Mouse (Mus musculus) midbrain, embryonic 12.5 days (tissue): ENCODE data around the gene Cfap157. TPM values are rescaled to one million over a fixed set of nuclear protein-coding genes. Genes with fewer than 3 reads are reported as not detected.

Experiments used
- ATAC-seq: fragments of 200-750 bp; cut with Nextera tagmentation; 2 replicates; pipeline ENCODE4 v1.8.0; 2017; ENCODE audit warnings: low read depth, moderate TSS enrichment, moderate library complexity; ENCODE audit not compliant: low FRiP score
- H3K27ac ChIP-seq: fragments of 300-500 bp; sonication (generic); replicated peaks from 2 replicates; pipeline ENCODE4 v1.5.1; 2016; ENCODE audit warnings: mild to moderate bottlenecking
- H3K27me3 ChIP-seq: fragments of 300-500 bp; sonication (generic); 2 replicates; pipeline ENCODE4 v1.6.1; 2016; ENCODE audit warnings: mild to moderate bottlenecking
- H3K36me3 ChIP-seq: fragments of 300-500 bp; sonication (generic); 2 replicates; pipeline ENCODE4 v1.6.1; 2016
- H3K4me1 ChIP-seq: fragments of 300-500 bp; sonication (generic); 2 replicates; pipeline ENCODE4 v1.6.1; 2016
- H3K4me2 ChIP-seq: fragments of 300-500 bp; sonication (generic); replicated peaks from 2 replicates; pipeline ENCODE4 v1.6.1; 2016; ENCODE audit warnings: mild to moderate bottlenecking, moderate library complexity
- H3K4me3 ChIP-seq: fragments of 300-500 bp; sonication (generic); 2 replicates; pipeline ENCODE4 v1.5.1; 2016; ENCODE audit warnings: mild to moderate bottlenecking
- H3K9ac ChIP-seq: fragments of 300-500 bp; sonication (generic); replicated peaks from 2 replicates; pipeline ENCODE4 v1.6.1; 2016; ENCODE audit warnings: mild to moderate bottlenecking, moderate library complexity
- H3K9me3 ChIP-seq: fragments of 300-500 bp; sonication (generic); 2 replicates; pipeline ENCODE4 v1.6.1; 2016; ENCODE audit warnings: mild to moderate bottlenecking
- WGBS: fragments of 180-500 bp; shearing (Covaris S2); methylation state at CpG from one replicate; pipeline ENCODE4 v1.1.7; 2016; 5-methylcytosine and 5-hydroxymethylcytosine counted together
- polyA plus RNA-seq: library from polyadenylated mRNA; unstranded; fragments of >200 nt; fragmentation: Nextera tagmentation; extraction: Ambion mirVana; gene quantifications from 2 replicates; pipeline ENCODE4 v1.2.1, GENCODE M21; 2016

Gene Cfap157
- polyA plus RNA-seq, 1 experiment from 2014 or later = 0.64 TPM

GRCm38 (mm10) chr2:32761361-32761760 is 22.9 kb downstream of the Cfap157 start:
- no peak overlapping the region for H3K4me3 ChIP-seq
- H3K27ac ChIP-seq = no peak overlapping the region
- no peak for ATAC-seq
- WGBS = 91% methylated on average over 14 of the region's 14 CpGs
- no peak overlapping the region for H3K9ac ChIP-seq
- no peaks in the 10 kb centered on the region; the same call in 1 of the 2 replicates for H3K27me3 ChIP-seq
- H3K4me2 ChIP-seq = no peak overlapping the region
- peaks cover 9% of the 10 kb centered on the region for H3K4me1 ChIP-seq
- peaks cover 29% of the 10 kb centered on the region for H3K36me3 ChIP-seq
- H3K9me3 ChIP-seq = no peaks in the 10 kb centered on the region

- Histone ChIP-seq H3K27ac (no peak overlapping the region), H3K4me2 (no peak overlapping the region), H3K27me3 (no peaks in the 10 kb centered on the region; the same call in 1 of the 2 replicates), H3K9ac (0 out of 2 replicates have a peak overlapping the region, but pooled peaks have one; percentile 15), H3K4me3 (no peak overlapping the region), H3K9me3 (no peaks in the 10 kb centered on the region), H3K4me1 (peaks cover 9% of the 10 kb centered on the region), H3K36me3 (peaks cover 40% of the 10 kb centered on the region)
- 90% methylated on average over 2 of the region's 2 CpGs for WGBS
- no peak for ATAC-seq
These were observed 25.2 kb downstream of the Cfap157 start for GRCm38 (mm10) chr2:32759001-32759400.

GRCm38 (mm10) chr2:32758503-32758902 is 25.7 kb downstream of the Cfap157 start:
- WGBS = 80% methylated on average over 8 of the region's 8 CpGs
- no peak overlapping the region for H3K4me2 ChIP-seq
- no peak for ATAC-seq
- no peaks in the 10 kb centered on the region for H3K9me3 ChIP-seq
- H3K4me1 ChIP-seq = peaks cover 9% of the 10 kb centered on the region
- peaks cover 1% of the 10 kb centered on the region; the same call in 1 of the 2 replicates for H3K27me3 ChIP-seq
- peaks cover 43% of the 10 kb centered on the region for H3K36me3 ChIP-seq
- H3K4me3 ChIP-seq = no peak overlapping the region
- no peak overlapping the region for H3K27ac ChIP-seq
- H3K9ac ChIP-seq = 0 out of 2 replicates have a peak overlapping the region, but pooled peaks have one; percentile 15

- Histone ChIP-seq H3K4me2 (peak within 1 kb of the TSS; percentile 56), H3K9ac (peak within 1 kb of the TSS; percentile 77), H3K36me3 (peaks cover 46% of the 10 kb centered on the region), H3K27me3 (peaks cover 14% of the 10 kb centered on the region), H3K9me3 (no peaks in the 10 kb centered on the region), H3K4me1 (peaks cover 10% of the 10 kb centered on the region), H3K4me3 (peak within 1 kb of the TSS; percentile 69), H3K27ac (peak within 1 kb of the TSS; percentile 87)
- peak; percentile 91 for ATAC-seq
- under 1% methylated on average over 66 of the region's 66 CpGs for WGBS
These were observed 27.0 kb downstream of the Cfap157 start, which contains the start of gene Tor2a for GRCm38 (mm10) chr2:32757056-32757845. Gene Tor2a (plus strand): TSS chr2:32757234.

GRCm38 (mm10) chr2:32756674-32757055 is 27.6 kb downstream of the Cfap157 start:
- H3K4me3 ChIP-seq = peak overlapping the region; percentile 69
- H3K9me3 ChIP-seq = no peaks in the 10 kb centered on the region
- H3K4me1 ChIP-seq = peaks cover 16% of the 10 kb centered on the region
- no peak overlapping the region for H3K27ac ChIP-seq
- H3K27me3 ChIP-seq = peaks cover 16% of the 10 kb centered on the region
- no peak overlapping the region for H3K9ac ChIP-seq
- WGBS = 31% methylated on average over 6 of the region's 6 CpGs
- peaks cover 40% of the 10 kb centered on the region for H3K36me3 ChIP-seq
- H3K4me2 ChIP-seq = peak overlapping the region; percentile 35
- peak; percentile 50 for ATAC-seq

GRCm38 (mm10) chr2:32752181-32752580 is 32.0 kb downstream of the Cfap157 start:
- Histone ChIP-seq H3K9ac (peak overlapping the region; percentile 1; the same call in 1 of the 2 replicates), H3K9me3 (no peaks in the 10 kb centered on the region), H3K36me3 (peaks cover 49% of the 10 kb centered on the region), H3K27ac (peak overlapping the region; percentile 75; the same call in 1 of the 2 replicates), H3K4me2 (peak overlapping the region; percentile 51), H3K4me1 (peaks cover 26% of the 10 kb centered on the region), H3K27me3 (peaks cover 16% of the 10 kb centered on the region), H3K4me3 (peak overlapping the region; percentile 37; the same call in 1 of the 2 replicates)
- WGBS = 62% methylated on average over 10 of the region's 10 CpGs
- ATAC-seq = no peak

GRCm38 (mm10) chr2:32751665-32752033 is 32.6 kb downstream of the Cfap157 start:
- H3K4me3 ChIP-seq = peak overlapping the region; percentile 37
- H3K27ac ChIP-seq = peak overlapping the region; percentile 75
- H3K4me2 ChIP-seq = peak overlapping the region; percentile 51
- H3K9me3 ChIP-seq = no peaks in the 10 kb centered on the region
- H3K36me3 ChIP-seq = peaks cover 54% of the 10 kb centered on the region
- 18% methylated on average over 8 of the region's 10 CpGs for WGBS
- peak overlapping the region; percentile 49 for H3K9ac ChIP-seq
- H3K27me3 ChIP-seq = peaks cover 16% of the 10 kb centered on the region
- H3K4me1 ChIP-seq = peaks cover 25% of the 10 kb centered on the region
- ATAC-seq = no peak

- Histone ChIP-seq H3K36me3 (peaks cover 60% of the 10 kb centered on the region), H3K4me1 (peaks cover 24% of the 10 kb centered on the region), H3K4me3 (peak overlapping the region; percentile 37), H3K9me3 (no peaks in the 10 kb centered on the region), H3K27me3 (peaks cover 16% of the 10 kb centered on the region), H3K4me2 (peak overlapping the region; percentile 51), H3K9ac (peak overlapping the region; percentile 49), H3K27ac (peak overlapping the region; percentile 75)
- peak; percentile 86 for ATAC-seq
- WGBS = 9% methylated on average over 31 of the region's 31 CpGs
These were observed 33.2 kb downstream of the Cfap157 start for GRCm38 (mm10) chr2:32750887-32751664.

GRCm38 (mm10) chr2:32750199-32750598 is 34.0 kb downstream of the Cfap157 start:
- H3K4me1 ChIP-seq = peaks cover 24% of the 10 kb centered on the region
- peak overlapping the region; percentile 51; the same call in 1 of the 2 replicates for H3K4me2 ChIP-seq
- WGBS = 77% methylated on average over 7 of the region's 7 CpGs
- H3K4me3 ChIP-seq = no peak overlapping the region
- H3K9me3 ChIP-seq = no peaks in the 10 kb centered on the region
- H3K27me3 ChIP-seq = peaks cover 16% of the 10 kb centered on the region
- ATAC-seq = no peak
- peaks cover 69% of the 10 kb centered on the region for H3K36me3 ChIP-seq
- no peak overlapping the region for H3K9ac ChIP-seq
- peak overlapping the region; percentile 75 for H3K27ac ChIP-seq

GRCm38 (mm10) chr2:32749082-32749481 is 35.1 kb downstream of the Cfap157 start:
- no peak overlapping the region for H3K27ac ChIP-seq
- peaks cover 16% of the 10 kb centered on the region for H3K27me3 ChIP-seq
- ATAC-seq = no peak
- no peak overlapping the region for H3K9ac ChIP-seq
- no peak overlapping the region for H3K4me3 ChIP-seq
- H3K4me1 ChIP-seq = peaks cover 24% of the 10 kb centered on the region
- H3K36me3 ChIP-seq = peaks cover 62% of the 10 kb centered on the region
- 93% methylated on average over 16 of the region's 16 CpGs for WGBS
- H3K4me2 ChIP-seq = no peak overlapping the region
- H3K9me3 ChIP-seq = no peaks in the 10 kb centered on the region

- ATAC-seq = no peak
- Histone ChIP-seq H3K27me3 (0 out of 2 replicates have a peak, but pooled peaks cover 9% of the 10 kb centered on the region), H3K4me2 (no peak overlapping the region), H3K4me3 (no peak overlapping the region), H3K9me3 (no peaks in the 10 kb centered on the region), H3K9ac (no peak overlapping the region), H3K4me1 (peaks cover 32% of the 10 kb centered on the region), H3K36me3 (peaks cover 40% of the 10 kb centered on the region), H3K27ac (no peak overlapping the region)
- 83% methylated on average over 15 of the region's 15 CpGs for WGBS
These were observed 39.8 kb downstream of the Cfap157 start for GRCm38 (mm10) chr2:32744272-32744982.
